Mouse (Mus musculus): ENCODE data around the gene Gpa33. TPM values are rescaled to one million over a fixed set of nuclear protein-coding genes. Genes with fewer than 3 reads are reported as not detected.

The Gpa33 gene
- total and polyA plus RNA-seq, 3 experiments, result 0.04 TPM; not detected in 2

DNA sequence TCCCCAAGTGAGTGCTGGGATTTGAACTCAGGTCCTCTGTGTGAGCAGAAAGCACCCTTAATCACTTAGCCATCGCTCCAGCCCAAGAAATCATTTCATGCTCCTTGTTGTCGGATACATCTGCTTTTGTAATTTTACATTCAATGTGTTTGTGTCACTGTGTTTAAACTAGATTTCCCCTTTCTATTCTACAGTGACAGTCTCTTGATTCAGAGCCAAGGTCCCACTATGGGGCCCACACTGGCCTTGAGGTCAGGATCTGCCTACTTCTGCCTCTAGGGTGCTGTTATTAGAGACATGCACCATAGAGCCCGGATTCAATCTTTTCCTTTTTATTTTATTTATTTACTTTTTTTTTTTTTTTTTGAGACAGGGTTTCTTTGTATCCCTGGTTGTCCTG, 43.0 kb downstream of the Gpa33 start:
- TF ChIP-seq JUND (conservative IDR thresholded peaks at IDR 0.05; ENCODE audit: low read depth, low read length), result no peak
- no peak for TF ChIP-seq UBTF (IDR thresholded peaks at IDR 0.05; ENCODE audit: low read depth, low read length)
- TF ChIP-seq CHD2 (IDR thresholded peaks at IDR 0.05; ENCODE audit: low read length), result no peak
- TF ChIP-seq SMC3 (IDR thresholded peaks at IDR 0.05; ENCODE audit: low read depth, low read length), result no peak
- no peak for TF ChIP-seq KAT2A (IDR thresholded peaks at IDR 0.05; ENCODE audit: insufficient replicate concordance, low read length)
- no peak for TF ChIP-seq MYC (IDR thresholded peaks at IDR 0.05; ENCODE audit: low read depth, low read length)
- TF ChIP-seq MAX (IDR thresholded peaks at IDR 0.05; ENCODE audit: low read length), result no peak
- no peak for TF ChIP-seq MXI1 (IDR thresholded peaks at IDR 0.05; ENCODE audit: low read depth, low read length)
- TF ChIP-seq TCF12 (IDR thresholded peaks at IDR 0.05; ENCODE audit: low read depth, low read length), result no peak
- H3K4me1 ChIP-seq (ENCODE audit: control insufficient read depth in 1 of 2, insufficient read depth in 2 of 2), result 0 out of 4 replicates have a peak, but pooled peaks cover 2 to 5% of the 10 kb centered on the region in 2 experiments
- no peaks in the 10 kb centered on the region for H3K36me3 ChIP-seq (replicated peaks in 1 of 2; ENCODE audit: control insufficient read depth in 1 of 2, insufficient read depth in 1 of 2, low read length in 1 of 2)
- H3K4me3 ChIP-seq (replicated peaks in 1 of 3; ENCODE audit: low read depth in 2 of 3, low read length in 2 of 3, poor library complexity in 1 of 3), result no peak overlapping the region
- no peak overlapping the region for H3K4me2 ChIP-seq (ENCODE audit: insufficient read depth, low read depth, poor library complexity, severe bottlenecking)
- in situ Hi-C loops (cut with MboI; ENCODE audit: low pct_ligation_motif_present, low pct_unique_long_range_greater_than_20kb, low sequenced_read_pairs) (loop anchor here (25.0 kb wide), 2 partner anchors 139 to 511 kb away; no protein-coding TSS in a partner anchor), dilution Hi-C loops (cut with MboI; ENCODE audit: extremely low pct_ligation_motif_present, extremely low pct_unique_long_range_greater_than_20kb, low sequenced_read_pairs) (no loop called here)
- H3K27me3 ChIP-seq (replicated peaks), result no peaks in the 10 kb centered on the region
- H3K79me2 ChIP-seq (replicated peaks; ENCODE audit: control insufficient read depth, extremely low read depth, insufficient read depth, poor library complexity, severe bottlenecking), result no peaks in the 10 kb centered on the region
- DNase-seq (ENCODE audit: extremely low read depth), result no peak
- no peaks in the 10 kb centered on the region for H3K9me3 ChIP-seq (replicated peaks; ENCODE audit: low read length)
- H3K27ac ChIP-seq (ENCODE audit: insufficient read depth, low read depth), result no peak overlapping the region
- H3K9ac ChIP-seq (ENCODE audit: insufficient read depth, low read depth), result no peak overlapping the region

DNA sequence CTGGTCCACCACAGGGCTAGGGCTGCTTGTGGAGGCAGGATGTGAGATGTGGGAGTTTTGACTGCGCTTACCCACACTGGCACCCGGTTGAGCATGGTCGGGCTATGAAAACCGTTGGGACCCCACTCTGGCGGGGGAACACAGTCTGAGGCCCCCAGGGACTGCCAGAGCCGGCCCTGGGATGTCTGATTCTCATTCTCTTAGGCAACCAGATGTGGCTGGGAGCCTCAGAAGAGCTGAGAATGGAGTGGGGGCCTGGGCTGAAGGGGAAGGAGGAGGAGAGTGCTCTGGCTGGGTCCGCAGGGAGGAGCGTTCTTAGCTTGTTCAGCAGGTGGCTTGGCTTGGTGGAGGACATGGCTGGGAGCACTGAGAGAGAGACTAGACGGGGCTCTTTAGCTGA, 43.6 kb downstream of the Gpa33 start:
- dilution Hi-C loops (cut with MboI; ENCODE audit: extremely low pct_ligation_motif_present, extremely low pct_unique_long_range_greater_than_20kb, low sequenced_read_pairs), result no loop called here
- DNase-seq (ENCODE audit: extremely low read depth), result no peak
- no peak overlapping the region for H3K4me2 ChIP-seq (ENCODE audit: insufficient read depth, low read depth, poor library complexity, severe bottlenecking)

DNA sequence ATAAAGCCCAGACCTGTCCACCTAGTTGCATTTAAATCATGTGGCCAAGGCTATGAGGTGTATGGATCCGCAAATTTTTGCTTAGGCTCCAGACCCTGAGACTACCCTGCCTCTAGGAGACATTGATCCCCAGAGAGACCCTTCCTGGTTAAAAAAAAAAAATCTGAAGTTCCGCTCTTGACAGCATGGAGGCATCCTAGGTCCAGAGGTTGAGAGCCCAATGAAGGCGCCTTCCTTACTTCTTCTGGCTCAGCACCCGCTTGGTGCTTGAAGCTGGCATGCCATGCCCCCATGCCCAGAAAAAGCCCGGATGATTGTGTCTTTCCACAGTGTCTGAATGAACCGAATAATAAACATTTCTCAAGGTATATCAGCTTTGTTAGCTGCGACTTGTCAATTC, 51.5 kb downstream of the Gpa33 start:
- no peaks in the 10 kb centered on the region for H3K27me3 ChIP-seq (replicated peaks)
- TF ChIP-seq SMC3 (IDR thresholded peaks at IDR 0.05; ENCODE audit: low read depth, low read length), result peak; percentile 4; the same call in 1 of the 2 replicates
- TF ChIP-seq PAX5 (IDR thresholded peaks at IDR 0.05; ENCODE audit: low read length), result no peak
- no peak for TF ChIP-seq NELFE (IDR thresholded peaks at IDR 0.05; ENCODE audit: low read depth, low read length)
- peak in 1 of 2 experiments; percentile 29; a peak in 2 of 4 replicates for TF ChIP-seq CTCF (conservative IDR thresholded peaks at IDR 0.05 in 1 of 2, IDR thresholded peaks at IDR 0.05 in 1 of 2; ENCODE audit: low read depth in 2 of 2, low read length in 2 of 2)
- TF ChIP-seq RAD21 (IDR thresholded peaks at IDR 0.05; ENCODE audit: low read depth, low read length), result peak; percentile 28
- no peak overlapping the region for H3K4me2 ChIP-seq (ENCODE audit: insufficient read depth, low read depth, poor library complexity, severe bottlenecking)
- in situ Hi-C loops (cut with MboI; ENCODE audit: low pct_ligation_motif_present, low pct_unique_long_range_greater_than_20kb, low sequenced_read_pairs), result no loop called here
- H3K9me3 ChIP-seq (replicated peaks; ENCODE audit: low read length), result no peaks in the 10 kb centered on the region
- H3K4me3 ChIP-seq (replicated peaks in 1 of 3; ENCODE audit: low read depth in 2 of 3, low read length in 2 of 3, poor library complexity in 1 of 3), result no peak overlapping the region
- H3K27ac ChIP-seq (ENCODE audit: insufficient read depth, low read depth), result no peak overlapping the region
- H3K9ac ChIP-seq (ENCODE audit: insufficient read depth, low read depth), result no peak overlapping the region
- no peaks in the 10 kb centered on the region for H3K36me3 ChIP-seq (replicated peaks in 1 of 2; ENCODE audit: control insufficient read depth in 1 of 2, insufficient read depth in 1 of 2, low read length in 1 of 2)
- no peak for DNase-seq (ENCODE audit: extremely low read depth)
- dilution Hi-C loops (cut with MboI; ENCODE audit: extremely low pct_ligation_motif_present, extremely low pct_unique_long_range_greater_than_20kb, low sequenced_read_pairs), result no loop called here
- H3K4me1 ChIP-seq (ENCODE audit: control insufficient read depth in 1 of 2, insufficient read depth in 2 of 2), result peaks cover 0 to 5% of the 10 kb centered on the region in 2 experiments; a peak in 1 of 4 replicates
- no peaks in the 10 kb centered on the region for H3K79me2 ChIP-seq (replicated peaks; ENCODE audit: control insufficient read depth, extremely low read depth, insufficient read depth, poor library complexity, severe bottlenecking)

More for the DNA sequence above, 43.6 kb downstream of the Gpa33 start:
- Histone ChIP-seq H3K36me3 (replicated peaks in 1 of 2; ENCODE audit: control insufficient read depth in 1 of 2, insufficient read depth in 1 of 2, low read length in 1 of 2) (no peaks in the 10 kb centered on the region), H3K9me3 (replicated peaks; ENCODE audit: low read length) (no peaks in the 10 kb centered on the region), H3K27me3 (replicated peaks) (no peaks in the 10 kb centered on the region), H3K79me2 (replicated peaks; ENCODE audit: control insufficient read depth, extremely low read depth, insufficient read depth, poor library complexity, severe bottlenecking) (no peaks in the 10 kb centered on the region), H3K27ac (ENCODE audit: insufficient read depth, low read depth) (no peak overlapping the region), H3K4me1 (ENCODE audit: control insufficient read depth in 1 of 2, insufficient read depth in 2 of 2) (0 out of 4 replicates have a peak, but pooled peaks cover 2 to 5% of the 10 kb centered on the region in 2 experiments), H3K9ac (ENCODE audit: insufficient read depth, low read depth) (no peak overlapping the region), H3K4me3 (replicated peaks in 1 of 3; ENCODE audit: low read depth in 2 of 3, low read length in 2 of 3, poor library complexity in 1 of 3) (no peak overlapping the region)
- TF ChIP-seq ZKSCAN1 (IDR thresholded peaks at IDR 0.05; ENCODE audit: borderline replicate concordance, low read depth, low read length), result no peak
- no peak for TF ChIP-seq ETS1 (conservative IDR thresholded peaks at IDR 0.05; ENCODE audit: low read depth, low read length)
- TF ChIP-seq USF1 (IDR thresholded peaks at IDR 0.05; ENCODE audit: low read depth, low read length), result no peak
- TF ChIP-seq TCF12 (IDR thresholded peaks at IDR 0.05; ENCODE audit: low read depth, low read length), result no peak
- TF ChIP-seq CHD2 (IDR thresholded peaks at IDR 0.05; ENCODE audit: low read length), result no peak
- no peak for TF ChIP-seq MXI1 (IDR thresholded peaks at IDR 0.05; ENCODE audit: low read depth, low read length)
- no peak for TF ChIP-seq KAT2A (IDR thresholded peaks at IDR 0.05; ENCODE audit: insufficient replicate concordance, low read length)
- TF ChIP-seq USF2 (conservative IDR thresholded peaks at IDR 0.05; ENCODE audit: low read depth, low read length), result no peak
- no peak for TF ChIP-seq UBTF (IDR thresholded peaks at IDR 0.05; ENCODE audit: low read depth, low read length)
- no peak for TF ChIP-seq BHLHE40 (IDR thresholded peaks at IDR 0.05; ENCODE audit: low read depth, low read length)
- TF ChIP-seq E2F4 (IDR thresholded peaks at IDR 0.05; ENCODE audit: insufficient replicate concordance, low read depth, low read length), result no peak
- TF ChIP-seq CHD1 (IDR thresholded peaks at IDR 0.05; ENCODE audit: low read depth, low read length), result no peak
- in situ Hi-C loops (cut with MboI; ENCODE audit: low pct_ligation_motif_present, low pct_unique_long_range_greater_than_20kb, low sequenced_read_pairs), result loop anchor here (25.0 kb wide), 2 partner anchors 139 to 511 kb away; no protein-coding TSS in a partner anchor

Measured in CH12.LX (cell line).